Mouse (Mus musculus): ENCODE results near the gene Col4a2. TPM values are rescaled to one million over a fixed set of nuclear protein-coding genes. Genes with fewer than 3 reads are reported as not detected.

Col4a2 gene
- polyA plus RNA-seq, 1 experiment from 2014 or later, result 33.8 TPM

- H3K4me2 ChIP-seq (ENCODE audit: low read length), result no peak overlapping the region
- no peak for ATAC-seq
- WGBS, result 86% methylated on average over 3 of the region's 3 CpGs
- H3K9me3 ChIP-seq (replicated peaks; ENCODE audit: control insufficient read depth, low read length, poor library complexity, severe bottlenecking), result no peaks in the 10 kb centered on the region; the same call in 1 of the 2 replicates
- no peak overlapping the region for H3K9ac ChIP-seq (ENCODE audit: low read depth, low read length)
- no peaks in the 10 kb centered on the region for H3K27me3 ChIP-seq (ENCODE audit: control insufficient read depth, insufficient read depth, low read depth, low read length)
- no peak overlapping the region for H3K4me3 ChIP-seq (ENCODE audit: low read depth, low read length)
- peaks cover 4% of the 10 kb centered on the region; the same call in 1 of the 2 replicates for H3K4me1 ChIP-seq (ENCODE audit: control insufficient read depth, insufficient read depth, low read length)
- no peak overlapping the region for H3K27ac ChIP-seq (ENCODE audit: low read length)
- H3K36me3 ChIP-seq (ENCODE audit: control insufficient read depth, insufficient read depth, low read length), result no peaks in the 10 kb centered on the region
Measured at GRCm38 (mm10) chr8:11341111-11341566, 28.5 kb downstream of the Col4a2 start.

GRCm38 (mm10) chr8:11344459-11344858 lies 31.9 kb downstream of the Col4a2 start:
- no peaks in the 10 kb centered on the region; the same call in 1 of the 2 replicates for H3K4me1 ChIP-seq (ENCODE audit: control insufficient read depth, insufficient read depth, low read length)
- H3K9ac ChIP-seq (ENCODE audit: low read depth, low read length), result no peak overlapping the region
- ATAC-seq, result no peak
- 88% methylated on average over 9 of the region's 9 CpGs for WGBS
- H3K4me3 ChIP-seq (ENCODE audit: low read depth, low read length), result no peak overlapping the region
- H3K27me3 ChIP-seq (ENCODE audit: control insufficient read depth, insufficient read depth, low read depth, low read length), result no peaks in the 10 kb centered on the region
- H3K9me3 ChIP-seq (replicated peaks; ENCODE audit: control insufficient read depth, low read length, poor library complexity, severe bottlenecking), result no peaks in the 10 kb centered on the region; the same call in 1 of the 2 replicates
- H3K27ac ChIP-seq (ENCODE audit: low read length), result no peak overlapping the region
- no peak overlapping the region for H3K4me2 ChIP-seq (ENCODE audit: low read length)
- no peaks in the 10 kb centered on the region for H3K36me3 ChIP-seq (ENCODE audit: control insufficient read depth, insufficient read depth, low read length)

DNA sequence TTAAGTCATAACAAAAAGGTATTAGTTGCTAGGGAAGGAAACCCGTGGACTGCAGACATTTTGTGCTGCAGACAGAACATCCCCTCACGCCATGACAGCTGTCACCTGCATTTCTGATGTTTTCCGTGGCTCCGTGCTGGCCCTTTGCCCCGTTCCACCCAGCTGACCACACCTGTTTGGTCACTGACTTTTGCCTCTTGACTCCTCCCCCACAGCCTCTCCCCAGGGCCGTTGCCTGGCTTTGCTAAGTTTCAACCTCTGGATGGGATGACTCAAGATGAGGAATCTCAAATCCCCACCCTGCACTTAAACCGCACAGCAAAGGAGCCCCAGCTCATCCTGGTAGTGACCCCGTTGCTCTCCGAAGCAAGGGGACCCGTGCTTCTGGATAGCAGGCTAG lies 33.6 kb downstream of the Col4a2 start:
- Histone ChIP-seq H3K4me2 (ENCODE audit: low read length) (no peak overlapping the region), H3K27me3 (ENCODE audit: control insufficient read depth, insufficient read depth, low read depth, low read length) (no peaks in the 10 kb centered on the region), H3K36me3 (ENCODE audit: control insufficient read depth, insufficient read depth, low read length) (no peaks in the 10 kb centered on the region), H3K4me3 (ENCODE audit: low read depth, low read length) (no peak overlapping the region), H3K4me1 (ENCODE audit: control insufficient read depth, insufficient read depth, low read length) (no peaks in the 10 kb centered on the region; the same call in 1 of the 2 replicates), H3K9ac (ENCODE audit: low read depth, low read length) (no peak overlapping the region), H3K27ac (ENCODE audit: low read length) (no peak overlapping the region), H3K9me3 (replicated peaks; ENCODE audit: control insufficient read depth, low read length, poor library complexity, severe bottlenecking) (no peaks in the 10 kb centered on the region; the same call in 1 of the 2 replicates)
- 85% methylated on average over 10 of the region's 10 CpGs for WGBS
- ATAC-seq, result no peak

- Histone ChIP-seq H3K4me1 (ENCODE audit: control insufficient read depth, insufficient read depth, low read length) (no peaks in the 10 kb centered on the region; the same call in 1 of the 2 replicates), H3K36me3 (ENCODE audit: control insufficient read depth, insufficient read depth, low read length) (no peaks in the 10 kb centered on the region), H3K9ac (ENCODE audit: low read depth, low read length) (no peak overlapping the region), H3K4me2 (ENCODE audit: low read length) (no peak overlapping the region), H3K27ac (ENCODE audit: low read length) (no peak overlapping the region), H3K4me3 (ENCODE audit: low read depth, low read length) (no peak overlapping the region), H3K27me3 (ENCODE audit: control insufficient read depth, insufficient read depth, low read depth, low read length) (no peaks in the 10 kb centered on the region), H3K9me3 (replicated peaks; ENCODE audit: control insufficient read depth, low read length, poor library complexity, severe bottlenecking) (no peaks in the 10 kb centered on the region; the same call in 1 of the 2 replicates)
- 82% methylated on average over 9 of the region's 9 CpGs for WGBS
- no peak for ATAC-seq
Measured at GRCm38 (mm10) chr8:11347699-11348098, 35.1 kb downstream of the Col4a2 start.

DNA sequence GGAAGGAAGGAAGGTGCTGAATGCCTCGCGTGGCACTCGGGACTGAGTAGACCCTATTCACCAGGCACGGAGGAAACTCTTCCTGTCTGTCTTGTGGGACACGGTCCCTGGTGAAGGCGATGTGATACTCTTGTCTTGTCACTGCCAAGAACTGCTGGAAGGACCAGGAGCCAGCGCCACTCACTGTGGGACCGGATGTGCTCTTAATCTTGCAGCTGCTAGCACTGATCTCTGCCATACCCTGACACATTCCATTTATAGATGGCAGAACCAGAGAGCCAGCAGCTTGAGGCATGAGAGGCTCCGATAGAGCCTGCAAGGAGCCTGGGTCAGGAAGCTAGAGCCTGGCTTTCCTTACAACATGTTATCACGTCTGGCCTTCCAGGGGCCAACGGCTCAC lies 36.0 kb downstream of the Col4a2 start:
- no peak for ATAC-seq
- WGBS, result 86% methylated on average over 11 of the region's 11 CpGs
- Histone ChIP-seq H3K4me3 (ENCODE audit: low read depth, low read length) (no peak overlapping the region), H3K4me2 (ENCODE audit: low read length) (no peak overlapping the region), H3K27me3 (ENCODE audit: control insufficient read depth, insufficient read depth, low read depth, low read length) (no peaks in the 10 kb centered on the region), H3K36me3 (ENCODE audit: control insufficient read depth, insufficient read depth, low read length) (no peaks in the 10 kb centered on the region), H3K27ac (ENCODE audit: low read length) (no peak overlapping the region), H3K4me1 (ENCODE audit: control insufficient read depth, insufficient read depth, low read length) (no peaks in the 10 kb centered on the region; the same call in 1 of the 2 replicates), H3K9me3 (replicated peaks; ENCODE audit: control insufficient read depth, low read length, poor library complexity, severe bottlenecking) (no peaks in the 10 kb centered on the region), H3K9ac (ENCODE audit: low read depth, low read length) (no peak overlapping the region)

DNA sequence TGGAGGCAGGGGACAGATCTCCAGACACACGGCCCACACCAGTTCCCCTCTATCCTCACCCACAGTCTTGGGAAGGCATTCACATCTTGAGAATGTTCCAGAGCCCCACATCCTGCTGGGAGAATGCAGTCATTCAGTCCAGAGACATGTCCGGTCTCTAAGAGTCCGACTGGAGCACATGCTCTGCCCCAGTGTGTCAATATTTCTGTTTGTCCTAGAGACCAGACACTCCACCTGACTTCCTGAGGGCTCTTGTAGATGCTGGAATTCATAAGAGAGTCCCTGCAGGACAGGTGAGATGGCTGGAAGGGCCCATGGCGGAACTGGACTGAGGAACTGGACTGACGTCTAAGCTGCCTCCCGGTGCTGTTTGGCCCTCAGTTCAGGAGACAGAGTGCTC lies 38.8 kb downstream of the Col4a2 start:
- Histone ChIP-seq H3K36me3 (ENCODE audit: control insufficient read depth, insufficient read depth, low read length) (no peaks in the 10 kb centered on the region), H3K4me3 (ENCODE audit: low read depth, low read length) (no peak overlapping the region), H3K27ac (ENCODE audit: low read length) (no peak overlapping the region), H3K27me3 (ENCODE audit: control insufficient read depth, insufficient read depth, low read depth, low read length) (no peaks in the 10 kb centered on the region), H3K4me2 (ENCODE audit: low read length) (no peak overlapping the region), H3K4me1 (ENCODE audit: control insufficient read depth, insufficient read depth, low read length) (no peaks in the 10 kb centered on the region), H3K9ac (ENCODE audit: low read depth, low read length) (no peak overlapping the region), H3K9me3 (replicated peaks; ENCODE audit: control insufficient read depth, low read length, poor library complexity, severe bottlenecking) (no peaks in the 10 kb centered on the region)
- WGBS, result 85% methylated on average over 6 of the region's 6 CpGs
- no peak for ATAC-seq

- Histone ChIP-seq H3K9me3 (replicated peaks; ENCODE audit: control insufficient read depth, low read length, poor library complexity, severe bottlenecking) (no peaks in the 10 kb centered on the region), H3K9ac (ENCODE audit: low read depth, low read length) (no peak overlapping the region), H3K27ac (ENCODE audit: low read length) (no peak overlapping the region), H3K36me3 (ENCODE audit: control insufficient read depth, insufficient read depth, low read length) (no peaks in the 10 kb centered on the region), H3K4me1 (ENCODE audit: control insufficient read depth, insufficient read depth, low read length) (no peaks in the 10 kb centered on the region), H3K27me3 (ENCODE audit: control insufficient read depth, insufficient read depth, low read depth, low read length) (no peaks in the 10 kb centered on the region), H3K4me2 (ENCODE audit: low read length) (no peak overlapping the region), H3K4me3 (ENCODE audit: low read depth, low read length) (no peak overlapping the region)
- 78% methylated on average over 11 of the region's 11 CpGs for whole genome bisulfite sequencing
- no peak for ATAC-seq
Measured at GRCm38 (mm10) chr8:11352514-11352913, 39.9 kb downstream of the Col4a2 start.

DNA sequence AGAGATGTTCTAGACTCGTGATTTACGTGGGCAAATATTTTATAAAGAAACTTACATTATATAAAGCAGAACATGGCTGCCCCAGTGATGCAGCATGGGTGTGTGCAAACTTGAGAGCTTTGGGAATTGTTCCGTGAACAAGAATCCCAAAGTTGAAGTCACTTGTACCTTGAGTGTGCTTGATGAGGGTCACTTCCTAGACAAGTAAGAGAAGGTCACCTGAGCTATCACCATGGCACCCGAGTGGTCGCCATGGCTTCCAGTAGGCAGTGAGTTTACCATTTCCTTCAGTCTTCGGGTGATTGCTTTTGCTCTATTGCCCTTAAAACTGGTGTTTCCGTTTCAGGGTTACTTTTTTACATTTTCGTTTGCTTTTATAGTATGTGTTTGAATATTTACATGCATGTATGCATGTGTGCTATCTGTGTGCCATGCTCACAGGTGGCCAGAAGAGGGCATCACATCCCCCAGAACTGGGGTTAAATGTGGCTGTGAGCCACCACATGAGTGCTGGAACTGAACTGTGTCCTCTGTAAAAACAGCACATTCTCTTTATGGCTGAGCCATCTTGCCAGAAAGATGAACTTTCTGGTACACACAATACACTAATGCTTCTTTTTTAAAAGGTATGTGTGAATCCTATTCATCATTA lies 42.3 kb downstream of the Col4a2 start:
- Histone ChIP-seq H3K4me1 (ENCODE audit: control insufficient read depth, insufficient read depth, low read length) (no peaks in the 10 kb centered on the region), H3K4me3 (ENCODE audit: low read depth, low read length) (no peak overlapping the region), H3K4me2 (ENCODE audit: low read length) (no peak overlapping the region), H3K27me3 (ENCODE audit: control insufficient read depth, insufficient read depth, low read depth, low read length) (no peaks in the 10 kb centered on the region), H3K27ac (ENCODE audit: low read length) (no peak overlapping the region), H3K36me3 (ENCODE audit: control insufficient read depth, insufficient read depth, low read length) (no peaks in the 10 kb centered on the region), H3K9me3 (replicated peaks; ENCODE audit: control insufficient read depth, low read length, poor library complexity, severe bottlenecking) (no peaks in the 10 kb centered on the region), H3K9ac (ENCODE audit: low read depth, low read length) (no peak overlapping the region)
- WGBS, result 95% methylated on average over 8 of the region's 8 CpGs
- no peak for ATAC-seq

DNA sequence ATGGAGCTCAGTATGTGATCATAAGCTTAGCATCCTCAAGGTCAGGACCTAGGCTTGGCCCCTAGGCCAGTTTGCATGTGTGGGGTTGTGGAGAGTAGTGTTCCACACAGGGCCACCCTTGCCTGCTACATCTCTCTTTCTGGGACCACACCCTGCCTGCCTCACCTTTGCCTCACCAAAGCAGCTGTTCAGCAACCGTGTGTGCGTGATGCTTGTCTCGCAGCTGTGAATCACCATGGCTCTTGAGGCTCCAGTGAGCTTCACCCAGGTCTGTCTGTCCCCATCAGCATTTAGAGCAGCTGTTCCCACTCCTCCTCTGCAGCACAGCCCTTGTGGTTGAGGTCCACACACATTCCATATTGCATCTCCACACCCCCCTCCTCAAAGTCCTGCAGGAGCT lies 43.3 kb downstream of the Col4a2 start:
- no peak overlapping the region for H3K9ac ChIP-seq (ENCODE audit: low read depth, low read length)
- no peak for ATAC-seq
- no peaks in the 10 kb centered on the region for H3K4me1 ChIP-seq (ENCODE audit: control insufficient read depth, insufficient read depth, low read length)
- H3K9me3 ChIP-seq (replicated peaks; ENCODE audit: control insufficient read depth, low read length, poor library complexity, severe bottlenecking), result no peaks in the 10 kb centered on the region
- H3K36me3 ChIP-seq (ENCODE audit: control insufficient read depth, insufficient read depth, low read length), result no peaks in the 10 kb centered on the region
- H3K27ac ChIP-seq (ENCODE audit: low read length), result no peak overlapping the region
- no peak overlapping the region for H3K4me3 ChIP-seq (ENCODE audit: low read depth, low read length)
- H3K27me3 ChIP-seq (ENCODE audit: control insufficient read depth, insufficient read depth, low read depth, low read length), result no peaks in the 10 kb centered on the region
- no peak overlapping the region for H3K4me2 ChIP-seq (ENCODE audit: low read length)
- WGBS, result 84% methylated on average over 3 of the region's 3 CpGs

Measured in midbrain, embryonic 16.5 days (tissue).